Mouse (Mus musculus): ENCODE measurements around the gene Dek. TPM values are rescaled to one million over a fixed set of nuclear protein-coding genes. Genes with fewer than 3 reads are reported as not detected.

Dek gene
- polyA plus RNA-seq (2017; shearing (Covaris generic)): 79.2 TPM

DNA sequence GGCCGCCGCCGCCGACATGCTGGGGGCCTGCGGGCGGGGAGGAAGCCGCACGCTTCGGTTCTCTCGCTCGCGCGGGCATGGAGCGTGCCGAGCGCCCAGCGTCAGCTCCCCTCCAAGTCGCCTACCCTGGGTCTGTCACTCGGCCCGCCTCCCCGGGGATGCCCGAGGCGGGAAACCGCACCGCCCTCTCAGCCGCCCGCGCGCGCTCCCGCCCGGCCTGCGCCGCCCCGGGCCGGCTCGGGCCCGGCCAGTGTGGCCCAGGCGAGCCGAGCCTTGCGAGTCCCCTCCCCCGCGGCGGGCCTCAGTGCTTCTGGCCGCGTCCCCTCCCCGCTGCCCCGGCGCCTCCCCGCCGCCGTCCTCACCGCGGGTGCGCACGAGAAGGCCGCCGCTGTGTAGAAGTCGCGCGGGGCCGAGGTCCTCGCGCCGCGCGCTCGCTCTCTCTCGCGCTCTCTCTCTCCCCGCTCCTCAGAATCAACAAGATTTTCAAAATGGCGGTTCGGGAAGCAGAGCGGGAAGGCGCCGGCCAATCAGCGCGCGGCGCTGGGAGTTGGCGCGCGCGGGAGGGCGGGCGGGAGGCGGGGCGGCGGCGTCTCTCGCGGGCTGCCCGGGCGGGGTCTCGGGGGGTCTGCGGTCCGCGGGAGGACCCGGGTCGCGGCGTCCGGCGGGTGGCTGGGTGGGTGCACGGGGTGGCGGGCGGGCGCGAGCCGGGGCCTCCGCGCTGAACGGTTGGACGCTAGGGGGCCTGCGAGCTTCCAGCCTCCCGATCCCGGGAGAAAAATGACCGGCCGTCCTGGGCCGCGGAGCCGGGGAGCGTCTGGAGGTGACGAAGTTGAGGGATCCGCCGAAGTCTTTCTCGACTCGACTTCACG, at the start of gene Dek:
TSS of gene Dek (minus strand) at position 491 of the 869 bp plus-strand sequence.

DNA sequence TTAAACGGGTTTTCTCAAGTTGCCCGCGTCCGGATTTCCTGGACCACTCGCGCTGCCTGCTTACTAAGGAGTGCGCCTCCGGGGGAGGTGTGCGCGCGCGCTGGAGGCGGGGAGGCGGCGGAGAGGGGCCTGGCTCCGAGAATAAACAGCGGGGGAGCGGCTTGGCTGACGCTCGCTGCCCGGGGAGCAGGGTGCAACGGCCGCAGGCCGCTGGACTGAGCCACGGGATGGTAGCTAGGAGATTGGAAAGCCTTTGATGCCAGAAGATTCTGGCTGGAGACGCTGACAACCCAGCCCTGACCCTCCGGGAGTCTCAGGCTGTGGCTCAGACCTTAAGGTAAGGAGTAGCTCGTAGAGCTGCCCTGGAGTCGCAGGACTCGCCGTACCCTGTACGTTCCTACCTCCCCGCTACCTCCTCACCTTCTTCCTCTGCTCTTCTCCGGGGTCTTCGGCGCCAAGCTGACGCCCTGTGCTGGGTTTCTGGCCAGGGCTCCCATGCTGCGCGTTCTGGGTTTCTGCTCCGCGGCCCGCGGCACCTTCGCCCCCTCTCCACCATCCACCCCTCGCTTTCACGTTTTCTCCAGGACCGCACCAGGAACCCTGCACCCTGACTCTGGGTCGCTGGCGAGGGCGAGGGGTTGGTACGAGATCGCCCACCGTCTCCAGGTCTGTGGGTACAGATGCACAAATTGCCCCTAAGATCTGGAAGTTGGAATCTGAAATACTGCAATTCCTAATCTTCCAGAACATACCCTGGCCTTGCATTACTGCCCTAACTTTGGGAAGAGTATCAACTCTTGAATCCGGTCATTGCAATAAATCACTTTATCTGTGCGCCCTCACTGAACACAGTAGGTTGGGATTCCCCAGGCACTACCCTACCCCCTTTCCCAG, 16.8 kb upstream of the Dek start, which contains the start of gene Rnf144b:
TSS of gene Rnf144b (plus strand) at position 120 of the 894 bp plus-strand sequence.

DNA sequence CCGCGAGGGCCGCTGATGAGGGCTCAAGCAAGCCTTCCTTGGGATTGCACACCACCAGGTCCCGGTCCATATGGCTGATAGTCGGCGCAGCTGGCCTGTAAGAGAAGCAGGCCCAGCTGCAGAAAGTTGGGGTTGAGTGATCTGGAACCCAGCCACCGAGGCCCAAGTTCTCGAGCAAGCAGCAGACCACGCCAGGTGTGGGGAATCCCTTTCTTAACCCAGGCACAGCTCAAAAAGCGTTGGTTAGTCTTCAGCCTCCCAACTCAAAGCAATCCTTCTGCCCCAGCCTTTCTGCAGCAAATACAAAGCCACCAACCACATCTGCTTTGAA, 61.4 kb downstream of the Dek start, which contains the start of gene Tpmt:
TSS of gene Tpmt (minus strand) at position 121 of the 331 bp plus-strand sequence.

DNA sequence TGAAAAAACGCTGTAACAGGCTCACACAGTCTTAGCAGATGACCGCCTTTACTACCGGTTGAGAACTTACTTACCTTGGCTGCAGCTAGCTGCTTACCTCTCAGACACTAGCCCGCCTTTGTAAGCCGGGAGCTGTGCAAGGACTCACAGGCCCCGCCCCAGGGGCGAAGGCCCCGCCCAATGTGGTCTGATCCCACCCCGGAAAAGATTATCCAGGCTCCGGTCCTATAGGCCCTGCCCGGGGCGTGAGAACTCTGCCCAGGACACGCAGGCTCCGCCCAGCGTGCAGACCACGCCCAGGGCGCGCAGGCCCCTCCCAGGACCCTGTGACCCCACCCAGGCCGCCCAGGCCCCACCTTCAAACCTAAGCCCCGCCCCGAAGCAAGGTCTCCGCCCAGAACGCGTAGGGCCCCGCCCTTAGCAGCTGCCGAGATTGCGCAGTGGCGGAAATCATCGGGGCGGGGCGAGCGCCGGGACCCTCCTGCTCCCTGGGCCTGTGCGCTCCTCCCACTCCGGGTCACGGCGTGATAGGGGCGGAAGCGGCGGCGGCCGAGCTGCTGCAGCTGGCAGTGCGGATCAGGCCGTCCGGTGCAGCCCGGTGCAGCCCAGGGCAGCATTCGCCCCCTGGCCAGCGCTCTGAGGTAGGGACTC, 62.8 kb downstream of the Dek start, which contains the start of gene Kdm1b:
TSS of gene Kdm1b (plus strand) at position 470 of the 651 bp plus-strand sequence.

Other genes starting within 250 kb of the Dek start
- 6.0 TPM for gene Kif13a, start 176.3 kb downstream of the Dek start, polyA plus RNA-seq (2017; shearing (Covaris generic))
- gene Nhlrc1, start 91.4 kb downstream of the Dek start, polyA plus RNA-seq (2017; shearing (Covaris generic)): 0.28 TPM
- 31.5 TPM for gene Kdm1b, start 62.7 kb downstream of the Dek start, polyA plus RNA-seq (2017; shearing (Covaris generic))
- gene Tpmt, start 61.5 kb downstream of the Dek start, polyA plus RNA-seq (2017; shearing (Covaris generic)): 4.3 TPM
- gene Rnf144b, start 16.5 kb upstream of the Dek start, polyA plus RNA-seq (2017; shearing (Covaris generic)): 0.23 TPM

All from activated CD4-positive, CD25-positive, alpha-beta regulatory T cell, adult 9 weeks (primary cell).